Mouse (Mus musculus) adrenal gland, adult 8-10 months (tissue): ENCODE data around the gene Kctd11. TPM values are rescaled to one million over a fixed set of nuclear protein-coding genes. Genes with fewer than 3 reads are reported as not detected.

Source experiments
- DNase-seq: peaks from one replicate; pipeline ENCODE4 v3.0.0; 2022
- microRNA-seq, 2 experiments: library from miRNA; unstranded; fragments of <30 nt; microRNA quantifications; one replicate each; pipeline ENCODE4 v1.2.0; 2022
- total RNA-seq, 4 experiments: library from RNA; stranded (reverse); gene quantifications; 2 replicates each; pipeline ENCODE4 v1.2.4; 2022

The Kctd11 gene
- total RNA-seq, 4 experiments from 2014 or later, result 4.3 to 6.2 (median 5.5) TPM

DNA sequence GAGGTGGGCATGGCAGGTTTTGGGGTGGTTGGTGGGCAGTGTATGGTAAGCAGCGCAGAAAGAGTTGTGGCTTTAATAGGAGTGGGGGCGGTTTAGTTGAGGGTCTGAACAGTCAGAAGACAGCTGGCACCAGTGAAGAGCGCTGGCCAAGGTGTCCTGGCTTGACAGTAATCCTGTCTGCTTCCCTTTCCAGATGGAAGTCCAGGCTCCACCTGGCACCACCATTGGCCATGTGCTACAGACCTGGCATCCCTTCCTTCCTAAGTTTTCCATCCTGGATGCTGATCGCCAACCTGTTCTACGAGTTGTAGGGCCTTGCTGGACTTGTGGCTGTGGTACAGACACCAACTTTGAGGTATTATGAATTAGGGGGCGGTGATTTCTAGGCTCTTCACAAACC is 33.2 kb downstream of the Kctd11 start:
- no peak for DNase-seq

DNA sequence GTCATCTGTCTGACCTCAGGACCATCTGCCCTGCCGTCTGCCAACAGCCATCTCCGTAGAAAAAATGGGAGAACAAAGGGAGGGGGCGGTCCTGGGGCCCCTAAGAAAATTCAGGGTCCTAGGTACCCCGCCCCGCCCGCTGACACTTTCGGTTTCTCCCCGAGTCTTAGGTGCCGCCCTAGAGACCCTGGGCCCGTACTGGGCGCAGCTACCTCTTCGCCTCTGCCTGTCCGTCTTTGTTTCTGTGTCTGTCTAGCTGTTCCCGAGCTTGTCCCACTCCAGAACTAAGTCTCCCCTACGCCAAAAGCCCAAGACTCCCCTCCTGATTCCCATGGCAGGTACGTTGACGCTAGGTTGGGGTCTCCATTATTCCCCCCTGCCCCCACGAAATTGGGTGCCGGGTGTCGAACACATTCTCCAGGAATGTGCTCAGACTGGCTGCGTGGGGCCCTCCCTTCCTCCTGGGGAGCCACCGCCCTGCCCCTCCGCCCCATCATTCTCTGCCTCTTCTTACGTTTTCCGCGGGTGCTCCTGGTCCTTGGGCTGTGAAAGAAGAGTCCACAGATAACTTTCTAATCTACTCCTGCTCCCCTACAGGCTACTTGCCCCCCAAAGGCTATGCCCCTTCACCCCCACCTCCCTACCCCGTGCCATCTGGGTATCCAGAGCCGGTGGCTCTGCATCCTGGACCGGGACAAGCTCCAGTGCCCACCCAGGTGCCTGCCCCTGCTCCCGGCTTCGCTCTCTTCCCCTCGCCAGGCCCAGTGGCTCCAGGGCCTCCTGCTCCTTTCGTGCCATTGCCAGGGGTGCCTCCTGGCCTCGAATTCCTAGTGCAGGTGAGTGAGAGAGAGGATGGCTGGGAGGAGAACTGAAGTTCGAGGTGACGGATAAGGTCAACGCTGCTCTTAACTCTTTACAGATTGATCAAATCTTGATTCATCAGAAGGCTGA is 34.2 kb downstream of the Kctd11 start:
- no peak for DNase-seq

DNA sequence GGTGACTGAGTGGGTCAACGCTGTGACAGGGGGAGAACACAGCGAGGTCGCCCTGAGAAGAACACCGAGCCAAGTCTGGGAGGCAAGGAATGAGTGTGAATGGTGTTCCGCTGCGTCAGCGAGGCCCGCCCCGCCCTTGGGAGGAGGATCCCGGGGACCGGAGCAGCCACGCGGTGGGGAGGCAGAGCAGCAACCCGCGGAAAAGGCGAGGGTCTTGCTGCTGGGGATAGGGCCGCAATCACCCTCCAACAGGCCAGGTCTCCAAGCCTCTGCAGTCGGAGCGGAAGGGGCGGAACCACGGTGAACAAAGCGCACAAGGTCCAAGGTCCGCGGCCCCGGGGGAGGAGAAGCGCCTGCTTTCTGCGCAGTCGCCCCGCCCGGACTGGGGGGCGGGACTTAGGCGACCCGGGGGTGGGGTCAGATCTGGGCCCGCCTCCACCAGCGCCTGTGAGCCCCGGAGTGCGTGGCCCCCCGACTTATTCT is 35.0 kb downstream of the Kctd11 start, which contains the start of gene Plscr3:
Gene Plscr3 (plus strand): TSS at position 179 of the 483 bp plus-strand sequence.
- DNase-seq, result peak; percentile 90

DNA sequence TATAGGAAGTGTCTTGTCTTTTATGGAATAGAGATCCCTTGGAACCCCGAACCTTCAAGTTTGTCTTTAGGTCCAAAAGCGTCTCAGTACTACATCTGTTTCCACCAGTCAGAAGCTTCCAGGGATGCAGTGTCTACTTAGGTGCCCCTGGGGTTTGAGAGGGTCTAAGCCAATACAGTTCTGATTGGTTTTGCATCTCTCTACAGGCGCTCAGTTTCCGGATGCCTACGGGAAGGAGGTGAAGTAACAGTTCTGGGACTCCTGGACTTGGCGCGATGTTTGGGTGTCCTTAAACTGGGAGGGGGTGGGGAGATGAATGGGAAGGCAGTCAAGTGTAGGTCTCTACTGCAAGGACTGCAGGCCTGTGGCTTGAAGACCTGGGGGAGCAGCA is 42.5 kb downstream of the Kctd11 start:
- DNase-seq, result no peak

DNA sequence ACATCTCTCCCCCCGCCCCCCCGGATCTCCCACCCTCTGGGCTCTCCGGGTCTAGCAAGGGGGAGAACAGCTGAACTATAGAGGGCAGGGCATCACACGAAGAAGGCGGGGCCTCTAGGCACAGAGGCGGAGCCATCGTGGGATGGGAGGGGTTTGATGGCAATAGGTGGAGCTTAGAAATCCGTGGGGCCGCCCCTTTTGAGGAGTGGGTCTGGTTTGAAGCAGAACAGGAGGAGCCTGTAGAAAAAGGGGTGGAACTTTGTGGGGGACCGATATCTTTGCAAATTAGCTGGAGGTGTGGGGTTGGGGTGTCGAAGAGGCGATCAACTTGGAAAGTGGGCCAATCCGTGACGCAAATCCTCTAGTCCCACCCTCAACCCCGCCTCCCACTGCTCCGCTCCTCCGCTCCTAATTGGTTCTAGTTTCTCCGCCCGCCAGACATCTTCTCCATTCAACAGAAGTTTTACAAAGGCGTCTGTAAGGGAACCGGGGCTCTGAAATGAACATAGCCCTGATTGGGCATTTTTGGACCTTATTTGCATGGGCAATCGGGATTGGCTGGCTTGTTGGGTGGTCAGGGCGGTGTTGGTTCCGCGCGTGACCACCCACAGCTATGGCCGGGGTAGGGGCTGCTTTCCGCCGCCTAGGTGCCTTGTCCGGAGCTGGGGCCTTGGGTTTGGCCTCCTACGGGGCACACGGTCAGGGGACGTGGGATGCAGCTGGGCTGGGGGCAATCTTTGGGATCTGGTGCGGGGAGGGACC is 43.1 kb downstream of the Kctd11 start, which contains the start of gene Tmem256:
Gene Tmem256 (plus strand): TSS at position 563 of the 762 bp plus-strand sequence.
- DNase-seq, result peak; percentile 96

DNA sequence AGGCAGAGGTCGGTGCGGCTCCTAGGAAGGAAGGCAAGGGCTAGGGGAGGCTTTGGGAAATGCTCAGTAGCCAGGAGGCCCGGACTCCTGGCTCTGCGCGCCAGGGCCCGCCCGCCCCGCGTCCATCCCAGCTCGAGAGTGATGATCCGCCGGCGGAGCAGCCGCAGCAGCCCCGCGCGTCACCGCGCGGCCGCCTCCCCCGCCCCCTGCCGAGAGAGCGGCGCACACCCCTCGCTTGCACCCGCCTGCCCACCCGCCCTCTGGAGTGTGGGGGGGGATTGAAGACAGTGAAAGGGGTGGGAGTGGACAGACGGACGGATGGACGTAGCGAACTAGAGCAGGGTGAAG is 43.6 kb downstream of the Kctd11 start, which contains the start of gene Nlgn2:
Gene Nlgn2 (minus strand): TSS at position 181 of the 348 bp plus-strand sequence.
- DNase-seq, result no peak

DNA sequence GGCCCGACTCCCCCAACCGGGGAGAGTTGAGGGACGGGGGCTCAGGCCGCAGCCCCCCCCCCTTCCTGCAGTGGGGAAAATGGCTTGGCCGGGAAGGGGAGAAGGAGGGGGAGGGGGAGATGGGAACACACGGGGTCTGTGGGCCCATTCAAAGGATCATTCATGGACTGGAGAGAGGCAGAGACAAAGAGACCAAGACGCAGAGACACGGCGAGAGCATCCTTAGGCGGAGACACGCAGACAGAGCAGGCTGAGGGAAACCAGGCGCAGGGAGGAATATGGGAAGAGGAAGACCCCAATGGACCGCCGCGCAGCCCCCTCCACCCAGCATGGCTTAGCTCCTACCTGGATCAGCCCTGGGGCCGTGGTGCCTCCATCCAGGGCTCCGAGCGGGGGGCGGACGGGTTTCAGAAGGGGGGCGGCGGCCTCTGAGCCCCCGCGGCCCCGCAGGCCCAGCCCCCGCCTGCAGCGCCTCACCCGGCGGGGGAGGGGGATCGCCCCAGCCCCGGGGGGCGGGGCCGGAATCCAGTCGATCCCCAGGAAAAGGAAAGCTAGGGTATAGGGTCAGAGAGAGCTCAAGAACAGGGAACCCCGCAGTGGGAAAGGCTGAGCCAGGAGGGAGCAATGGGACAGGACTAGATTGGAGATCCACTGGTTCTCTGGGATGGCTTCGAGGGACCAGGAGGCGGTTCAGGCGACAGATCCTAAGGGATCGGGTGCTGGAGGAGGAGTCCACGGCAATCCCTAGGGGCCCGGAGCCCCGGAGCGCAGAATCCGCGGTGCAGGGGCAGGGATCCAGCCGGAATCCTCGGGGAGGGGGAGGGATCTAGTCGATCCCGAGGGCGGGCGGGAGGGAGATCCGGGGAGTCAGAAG is 44.3 kb downstream of the Kctd11 start:
- DNase-seq, result peak; percentile 31

DNA sequence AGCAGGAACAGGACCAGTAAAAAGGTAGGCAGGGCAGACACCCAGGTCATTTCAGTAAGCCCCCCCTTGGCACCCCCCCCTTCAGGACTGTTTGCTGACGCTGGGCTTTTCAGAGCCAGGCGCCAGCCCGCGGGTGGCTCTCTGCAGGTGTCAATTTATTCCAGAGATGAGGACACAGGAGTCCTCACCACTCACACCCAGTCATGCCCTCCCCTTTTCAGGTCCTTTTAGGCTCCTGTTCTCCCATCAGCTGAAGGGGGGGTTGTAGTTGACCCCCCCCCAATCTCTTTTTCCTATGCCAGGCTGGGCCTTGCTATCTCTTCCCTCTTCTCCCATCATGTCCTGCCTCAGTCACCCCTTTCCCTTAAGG is 45.3 kb downstream of the Kctd11 start:
- no peak for DNase-seq

DNA sequence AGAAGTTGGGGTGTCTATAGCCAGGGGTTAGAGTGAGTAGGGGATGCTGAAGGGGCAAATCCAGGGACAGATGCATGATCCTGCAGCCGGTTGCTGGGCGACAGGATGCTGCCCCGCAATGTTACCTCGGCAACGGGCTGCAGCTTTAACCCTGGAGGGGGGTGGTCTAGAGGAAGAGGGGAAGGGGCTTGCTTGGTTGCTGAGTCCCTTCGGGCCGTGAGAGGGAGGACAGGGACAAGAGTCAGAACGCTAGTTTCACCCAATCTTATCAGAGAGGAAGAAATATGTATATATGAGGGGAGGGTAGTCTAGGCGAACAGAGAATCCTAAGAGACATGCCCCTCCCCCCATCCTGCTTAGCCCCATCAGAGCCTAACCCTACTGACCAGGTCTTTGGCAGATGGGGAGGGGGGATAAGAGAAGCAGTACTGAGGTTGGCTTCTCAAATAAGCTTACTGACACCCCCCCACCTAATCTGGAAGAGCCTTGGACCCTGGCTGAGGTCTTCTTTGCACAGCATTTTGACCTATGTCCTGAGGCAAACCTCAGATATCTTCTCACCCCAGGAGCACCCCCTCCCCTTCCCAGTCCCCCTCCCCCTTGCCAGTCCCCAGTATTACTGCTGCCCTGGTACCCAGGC is 45.8 kb downstream of the Kctd11 start:
- DNase-seq, result no peak

DNA sequence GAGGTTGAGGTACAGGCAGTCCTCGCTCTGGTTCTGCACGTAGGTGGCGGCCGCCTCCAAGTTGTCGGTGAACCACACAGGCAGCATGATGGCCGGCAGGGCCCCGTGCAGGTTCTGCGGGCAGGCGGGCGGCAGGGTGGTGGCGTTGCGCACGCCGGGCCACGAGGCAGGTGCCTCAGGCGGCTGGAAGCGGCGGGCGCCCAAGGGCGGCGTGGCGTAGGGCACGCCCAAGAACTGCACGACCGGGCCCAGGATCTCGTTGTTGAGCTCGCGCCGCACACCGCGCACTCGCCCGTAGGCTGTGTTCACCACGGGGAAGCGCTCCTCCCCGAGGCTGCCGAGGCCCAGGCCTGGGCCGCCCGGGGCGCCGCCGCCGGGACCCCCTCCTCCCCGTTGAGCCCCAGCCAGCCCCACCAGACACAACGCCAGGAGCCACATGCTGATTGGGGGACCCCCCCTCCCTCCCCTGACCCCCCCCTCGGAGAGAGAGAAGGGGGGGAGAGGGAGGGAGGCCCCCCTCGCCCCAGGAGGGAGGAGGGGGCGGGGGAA is 47.1 kb downstream of the Kctd11 start:
- DNase-seq, result no peak

DNA sequence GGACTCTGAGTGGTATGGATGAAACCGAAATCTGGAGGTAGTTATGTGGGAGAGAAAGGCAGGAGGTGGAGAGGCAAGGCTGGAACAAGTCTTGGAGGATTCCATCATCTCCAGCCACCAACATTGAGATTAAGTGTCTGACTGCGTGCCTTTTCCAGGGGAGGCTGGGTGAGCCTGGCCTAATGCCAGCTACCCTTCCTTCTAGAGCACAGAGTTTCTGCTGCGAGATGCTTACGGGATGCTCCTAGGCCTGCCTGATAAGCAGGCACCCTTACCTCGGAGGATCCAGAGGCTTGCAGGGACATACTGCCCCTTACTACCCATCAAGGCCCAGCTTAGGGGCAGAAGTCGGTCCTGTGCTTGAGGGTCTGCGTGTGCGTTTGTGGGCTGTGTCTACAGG is 47.7 kb downstream of the Kctd11 start:
- DNase-seq, result no peak

DNA sequence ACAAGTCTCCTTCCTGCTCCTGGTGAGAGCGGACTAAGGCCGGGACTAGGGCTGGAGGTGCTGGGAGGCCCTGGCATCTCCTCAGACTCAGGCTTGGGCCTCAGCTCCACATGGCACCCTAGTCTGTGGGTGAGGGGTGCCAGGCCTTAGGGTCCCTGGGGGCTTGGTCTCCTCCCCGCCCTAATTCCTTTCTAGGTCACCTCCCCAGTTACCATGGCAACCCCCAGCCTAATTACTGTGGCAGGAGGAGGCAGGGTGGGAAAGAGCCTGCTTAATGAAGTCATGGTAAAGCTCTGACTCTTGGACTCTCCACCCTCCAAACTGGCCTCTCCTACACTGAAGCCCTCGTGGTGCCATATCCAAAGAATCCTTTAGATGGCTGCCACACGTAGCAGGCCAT is 52.4 kb downstream of the Kctd11 start:
- no peak for DNase-seq

Small RNA genes within 50 kb of the gene (microRNA-seq; reads per million reads assigned to microRNA genes)
- gene Mir6924, result 0 reads per million in 2 experiments

Other genes starting within 250 kb of the Kctd11 start
- gene Fxr2, start 248.4 kb downstream of the Kctd11 start, total RNA-seq, result 100 to 1,000 TPM in 1 of 4 experiments, 10 to 100 TPM in 3; 75.8 to 112 (median 91.2) TPM
- gene Sox15, start 226.1 kb downstream of the Kctd11 start, total RNA-seq, result not detected
- gene Mpdu1, start 218.8 kb downstream of the Kctd11 start, total RNA-seq, result 100 to 1,000 TPM; 107 to 123 (median 113) TPM
- gene Cd68, start 215.3 kb downstream of the Kctd11 start, total RNA-seq, result 10 to 100 TPM; 17.9 to 43.8 (median 30.0) TPM
- gene Eif4a1, start 209.0 kb downstream of the Kctd11 start, total RNA-seq, result 100 to 1,000 TPM; 500 to 614 (median 555) TPM
- 10 to 100 TPM; 72.5 to 92.1 (median 85.0) TPM for gene Senp3, start 199.3 kb downstream of the Kctd11 start, total RNA-seq
- 1 to 10 TPM; 2.5 to 7.3 (median 4.5) TPM for gene Tnfsf13, start 195.6 kb downstream of the Kctd11 start, total RNA-seq
- 10 to 100 TPM; 24.1 to 47.6 (median 36.3) TPM for gene Tnfsf12, start 185.6 kb downstream of the Kctd11 start, total RNA-seq
- gene Tnfsfm13, start 185.3 kb downstream of the Kctd11 start, total RNA-seq, result 1 to 10 TPM; 3.4 to 8.4 (median 7.9) TPM
- 100 to 1,000 TPM in 2 of 4 experiments, 10 to 100 TPM in 2; 85.2 to 125 (median 101) TPM for gene Polr2a, start 122.8 kb downstream of the Kctd11 start, total RNA-seq
- gene Slc35g3, start 119.4 kb downstream of the Kctd11 start, total RNA-seq, result not detected
- 100 to 1,000 TPM in 2 of 4 experiments, 10 to 100 TPM in 2; 73.0 to 121 (median 97.6) TPM for gene Zbtb4, start 115.5 kb downstream of the Kctd11 start, total RNA-seq
- gene Chrnb1, start 85.5 kb downstream of the Kctd11 start, total RNA-seq, result 1 to 10 TPM; 1.5 to 8.1 (median 5.0) TPM
- gene Fgf11, start 79.5 kb downstream of the Kctd11 start, total RNA-seq, result 10 to 100 TPM in 2 of 4 experiments, 1 to 10 TPM in 2; 2.5 to 32.7 (median 16.9) TPM
- gene Tmem102, start 75.8 kb downstream of the Kctd11 start, total RNA-seq, result 1 to 10 TPM in 1 of 4 experiments, under 1 TPM in 3; 0.45 to 1.1 (median 0.72) TPM
- not detected for gene Gm39566, start 66.1 kb downstream of the Kctd11 start, total RNA-seq
- gene Spem2, start 62.9 kb downstream of the Kctd11 start, total RNA-seq, result not detected
- gene Spem1, start 59.2 kb downstream of the Kctd11 start, total RNA-seq, result under 1 TPM in 1 of 4 experiments, not detected in 3; 0.38 TPM
- 10 to 100 TPM; 22.2 to 48.7 (median 35.8) TPM for gene Nlgn2, start 43.6 kb downstream of the Kctd11 start, total RNA-seq
- gene Tmem256, start 42.9 kb downstream of the Kctd11 start, total RNA-seq, result 100 to 1,000 TPM; 122 to 164 (median 149) TPM
- 10 to 100 TPM; 40.2 to 69.1 (median 62.1) TPM for gene Plscr3, start 35.0 kb downstream of the Kctd11 start, total RNA-seq
- gene Tnk1, start 22.7 kb downstream of the Kctd11 start, total RNA-seq, result under 1 TPM in 2 of 4 experiments, not detected in 2; 0.11 to 0.20 TPM
- not detected for gene Tmem95, start 3.4 kb downstream of the Kctd11 start, total RNA-seq
- gene Acap1, start 14.1 kb upstream of the Kctd11 start, total RNA-seq, result 1 to 10 TPM in 2 of 4 experiments, under 1 TPM in 2; 0.31 to 1.9 (median 0.86) TPM
- gene 2810408A11Rik, start 19.6 kb upstream of the Kctd11 start, total RNA-seq, result 1 to 10 TPM in 1 of 4 experiments, under 1 TPM in 3; 0.23 to 2.4 (median 0.71) TPM
- 10 to 100 TPM; 36.4 to 71.4 (median 51.5) TPM for gene Neurl4, start 19.7 kb upstream of the Kctd11 start, total RNA-seq
- 10 to 100 TPM; 44.0 to 72.7 (median 52.0) TPM for gene Gps2, start 32.5 kb upstream of the Kctd11 start, total RNA-seq
- gene Eif5a, start 40.6 kb upstream of the Kctd11 start, total RNA-seq, result 100 to 1,000 TPM; 468 to 561 (median 519) TPM
- gene Ybx2, start 54.4 kb upstream of the Kctd11 start, total RNA-seq, result 10 to 100 TPM in 3 of 4 experiments, 1 to 10 TPM in 1; 6.3 to 13.9 (median 11.8) TPM
- 10 to 100 TPM; 36.5 to 90.1 (median 50.0) TPM for gene Slc2a4, start 66.8 kb upstream of the Kctd11 start, total RNA-seq
- gene Cldn7, start 83.4 kb upstream of the Kctd11 start, total RNA-seq, result under 1 TPM in 1 of 4 experiments, not detected in 3; 0.55 TPM
- gene Ctdnep1, start 99.8 kb upstream of the Kctd11 start, total RNA-seq, result 100 to 1,000 TPM; 109 to 125 (median 120) TPM
- 10 to 100 TPM; 56.9 to 87.4 (median 73.6) TPM for gene Elp5, start 101.1 kb upstream of the Kctd11 start, total RNA-seq
- gene Gabarap, start 109.7 kb upstream of the Kctd11 start, total RNA-seq, result 100 to 1,000 TPM; 369 to 430 (median 397) TPM
- gene Phf23, start 114.4 kb upstream of the Kctd11 start, total RNA-seq, result 10 to 100 TPM; 55.7 to 61.0 (median 58.4) TPM
- gene Dvl2, start 119.2 kb upstream of the Kctd11 start, total RNA-seq, result 10 to 100 TPM; 13.4 to 27.1 (median 20.5) TPM
- gene Acadvl, start 134.0 kb upstream of the Kctd11 start, total RNA-seq, result 100 to 1,000 TPM; 323 to 415 (median 392) TPM
- 10 to 100 TPM; 25.7 to 65.4 (median 45.9) TPM for gene Dlg4, start 135.5 kb upstream of the Kctd11 start, total RNA-seq
- under 1 TPM in 3 of 4 experiments, not detected in 1; 0.31 to 0.75 (median 0.38) TPM for gene Asgr1, start 172.7 kb upstream of the Kctd11 start, total RNA-seq
- 1 to 10 TPM in 2 of 4 experiments, under 1 TPM in 2; 0.62 to 2.9 (median 1.1) TPM for gene Asgr2, start 211.2 kb upstream of the Kctd11 start, total RNA-seq
- 1 to 10 TPM; 3.1 to 6.9 (median 4.2) TPM for gene Mgl2, start 248.9 kb upstream of the Kctd11 start, total RNA-seq